Mouse (Mus musculus) small intestine, adult 2 months (tissue): ENCODE results near the gene Kcnj10. TPM values are rescaled to one million over a fixed set of nuclear protein-coding genes. Genes with fewer than 3 reads are reported as not detected.

Experiments used
- H3K27ac ChIP-seq: fragments of 200-500 bp; 2 replicates; pipeline ENCODE4 v1.5.1; 2012; ENCODE audit warnings: low read depth, low read length, control low read depth, inconsistent platforms; ENCODE audit not compliant: insufficient read depth
- H3K27me3 ChIP-seq: fragments of 200-500 bp; 2 replicates; pipeline ENCODE4 v1.6.1; 2012; ENCODE audit warnings: mild to moderate bottlenecking, moderate library complexity, low read length, inconsistent platforms; ENCODE audit not compliant: control insufficient read depth, insufficient read depth
- H3K36me3 ChIP-seq: fragments of 200-500 bp; 2 replicates; pipeline ENCODE4 v1.6.1; 2012; ENCODE audit warnings: mild to moderate bottlenecking, low read length, control low read depth, inconsistent platforms; ENCODE audit not compliant: control insufficient read depth, insufficient read depth
- H3K4me1 ChIP-seq: fragments of 200-500 bp; 2 replicates; pipeline ENCODE4 v1.6.1; 2012; ENCODE audit warnings: low read length, inconsistent platforms, mixed read lengths; ENCODE audit not compliant: control insufficient read depth, insufficient read depth, insufficient read length
- H3K4me3 ChIP-seq: fragments of 200-500 bp; 2 replicates; pipeline ENCODE4 v1.5.1; 2012; ENCODE audit warnings: low read depth, mild to moderate bottlenecking, control low read depth, inconsistent platforms, low read length, moderate library complexity
- CTCF ChIP-seq: fragments of 200-500 bp; IDR thresholded peaks from 2 replicates; pipeline ENCODE4 v1.5.1; 2012; ENCODE audit warnings: low read depth, mild to moderate bottlenecking, control low read depth, inconsistent platforms, low read length, moderate library complexity, mixed read lengths; ENCODE audit not compliant: insufficient replicate concordance, insufficient read length; ENCODE audit errors: extremely low read depth
- POLR2A ChIP-seq: fragments of 200-500 bp; IDR thresholded peaks from 2 replicates; pipeline ENCODE4 v1.6.1; 2012; ENCODE audit warnings: low read depth, mild to moderate bottlenecking, control low read depth, inconsistent platforms, low read length, moderate library complexity
- WGBS: fragments of 180-500 bp; shearing (Covaris S2); methylation state at CpG from one replicate; pipeline ENCODE4 v1.1.7; 2018; 5-methylcytosine and 5-hydroxymethylcytosine counted together
- polyA plus RNA-seq: library from polyadenylated mRNA; depleted of rRNA; stranded (reverse); fragments of >200 nt; gene quantifications from 2 replicates; pipeline ENCODE4 v1.2.3, GENCODE M21; 2012

Kcnj10 gene
- polyA plus RNA-seq, 1 experiment, result 0.65 TPM

- TF ChIP-seq CTCF, result no peak
- TF ChIP-seq POLR2A, result no peak
- Histone ChIP-seq H3K27ac (no peak overlapping the region), H3K4me1 (peaks cover 8% of the 10 kb centered on the region; the same call in 1 of the 2 replicates), H3K4me3 (no peak overlapping the region), H3K36me3 (no peaks in the 10 kb centered on the region), H3K27me3 (no peaks in the 10 kb centered on the region)
- 85% methylated on average over 4 of the region's 4 CpGs for WGBS
Observed at GRCm38 (mm10) chr1:172306196-172306595, 34.8 kb upstream of the Kcnj10 start.

DNA sequence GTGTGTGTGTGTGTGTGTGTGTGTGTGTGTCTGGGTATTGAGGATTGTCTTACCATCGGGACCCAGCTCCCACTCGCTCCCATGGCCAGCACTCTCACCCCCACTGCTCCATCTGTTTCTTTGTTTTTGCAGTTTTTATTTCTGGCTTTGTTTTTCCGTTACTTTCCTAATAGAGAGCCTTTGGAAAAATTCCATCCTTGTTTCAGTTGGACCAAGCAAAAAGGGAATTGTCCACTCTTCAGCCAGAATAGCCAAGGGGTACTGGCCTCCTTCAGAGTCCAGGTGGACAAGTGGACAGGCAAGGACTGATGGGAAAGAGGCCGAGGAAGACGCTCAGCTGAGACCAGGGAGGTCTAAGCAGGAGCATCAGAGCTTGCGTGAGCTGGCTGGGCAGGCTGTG is 34.1 kb upstream of the Kcnj10 start:
- Histone ChIP-seq H3K4me1 (peaks cover 8% of the 10 kb centered on the region; the same call in 1 of the 2 replicates), H3K27me3 (no peaks in the 10 kb centered on the region), H3K36me3 (no peaks in the 10 kb centered on the region), H3K4me3 (no peak overlapping the region), H3K27ac (no peak overlapping the region)
- 82% methylated on average over 6 of the region's 6 CpGs for WGBS
- no peak for TF ChIP-seq CTCF
- TF ChIP-seq POLR2A, result no peak

DNA sequence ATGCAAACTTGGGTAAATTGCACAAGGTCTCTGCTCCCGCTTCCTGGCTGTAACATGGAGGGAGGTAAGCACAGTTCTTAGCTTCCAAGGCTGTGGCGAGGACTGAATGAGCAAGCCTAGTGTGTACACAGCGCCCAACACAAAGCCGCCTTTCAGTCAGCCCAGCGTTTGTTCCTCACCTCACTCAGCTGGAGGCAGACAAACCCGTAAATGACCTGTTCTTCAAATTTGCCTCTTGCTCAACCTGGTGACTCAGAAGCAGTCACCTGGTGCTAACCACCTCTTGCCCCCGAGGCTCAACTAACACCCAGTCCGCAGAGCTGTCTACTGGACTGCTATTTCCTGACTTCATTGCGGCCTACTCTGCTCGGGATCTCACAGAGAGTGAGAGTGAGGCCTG is 33.1 kb upstream of the Kcnj10 start:
- Histone ChIP-seq H3K27me3 (no peaks in the 10 kb centered on the region), H3K27ac (no peak overlapping the region), H3K4me1 (peaks cover 10% of the 10 kb centered on the region; the same call in 1 of the 2 replicates), H3K4me3 (no peak overlapping the region), H3K36me3 (no peaks in the 10 kb centered on the region)
- WGBS, result 70% methylated on average over 10 of the region's 10 CpGs
- TF ChIP-seq POLR2A (no peak), CTCF (no peak)

DNA sequence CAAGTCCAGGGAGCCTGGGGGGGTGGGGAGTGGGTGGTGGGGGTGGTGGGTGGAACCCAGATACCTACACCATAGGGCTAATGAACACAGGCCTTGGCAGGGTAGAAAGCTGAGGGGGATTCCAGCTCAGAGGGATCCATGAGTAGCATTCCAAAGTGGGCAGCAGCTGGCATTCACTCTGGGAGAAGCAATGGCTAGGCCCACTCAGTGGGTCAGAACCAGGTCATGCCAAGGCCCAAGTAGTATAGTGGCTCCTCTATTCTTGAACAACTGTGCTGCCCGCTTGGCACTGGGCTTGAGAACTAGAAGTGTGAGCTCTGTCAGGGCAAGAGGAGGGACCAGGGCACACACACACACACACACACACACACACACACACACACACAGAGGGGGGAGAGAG is 32.6 kb upstream of the Kcnj10 start:
- 100% methylated on average over 1 of the region's 1 CpGs for WGBS
- Histone ChIP-seq H3K4me1 (peaks cover 13% of the 10 kb centered on the region; the same call in 1 of the 2 replicates), H3K36me3 (no peaks in the 10 kb centered on the region), H3K27ac (no peak overlapping the region), H3K4me3 (no peak overlapping the region), H3K27me3 (no peaks in the 10 kb centered on the region)
- no peak for TF ChIP-seq CTCF
- TF ChIP-seq POLR2A, result no peak

- H3K4me1 ChIP-seq, result peaks cover 13% of the 10 kb centered on the region; the same call in 1 of the 2 replicates
- WGBS, result under 1% methylated on average over 14 of the region's 14 CpGs
- H3K27ac ChIP-seq, result peak overlapping the region; percentile 98
- no peaks in the 10 kb centered on the region for H3K27me3 ChIP-seq
- peak overlapping the region; percentile 56 for H3K4me3 ChIP-seq
- TF ChIP-seq CTCF (peak; percentile 91), POLR2A (no peak)
- H3K36me3 ChIP-seq, result no peaks in the 10 kb centered on the region
Observed at GRCm38 (mm10) chr1:172309699-172310398, 31.2 kb upstream of the Kcnj10 start.

- no peaks in the 10 kb centered on the region for H3K27me3 ChIP-seq
- TF ChIP-seq CTCF (no peak), POLR2A (no peak)
- H3K4me3 ChIP-seq, result peak overlapping the region; percentile 70
- peaks cover 13% of the 10 kb centered on the region; the same call in 1 of the 2 replicates for H3K4me1 ChIP-seq
- H3K36me3 ChIP-seq, result no peaks in the 10 kb centered on the region
- WGBS, result under 1% methylated on average over 23 of the region's 23 CpGs
- peak overlapping the region; percentile 98 for H3K27ac ChIP-seq
Observed at GRCm38 (mm10) chr1:172311248-172311906, 29.6 kb upstream of the Kcnj10 start.
